ENCODE assay signal across 19 mouse cellular contexts in genomic region chr12:95501443-95501842, GRCm38 (mm10).
"Had no signal": no experiment of that assay in that cellular context is flagged by ENCODE, and none has a peak within 500 bp of the region (broad histone marks: within the 10 kb centered on the region; RNA-seq: fewer than 3 reads in every experiment).

No protein-coding gene starts in this region.

- H3K4me3 ChIP-seq: midbrain, embryonic 10.5 days; midbrain, embryonic 12.5 days; myocyte; neural tube, embryonic 13.5 days; neural tube, embryonic 15.5 days had no signal

- H3K27me3 ChIP-seq: midbrain, embryonic 12.5 days; neural tube, embryonic 13.5 days; neural tube, embryonic 15.5 days had no signal

- H3K36me3 ChIP-seq: midbrain, embryonic 10.5 days; midbrain, embryonic 12.5 days; neural tube, embryonic 13.5 days; neural tube, embryonic 15.5 days had no signal

- H3K9ac ChIP-seq: lung, embryonic 14.5 days; midbrain, embryonic 12.5 days; neural tube, embryonic 13.5 days; neural tube, embryonic 15.5 days had no signal

- DNase-seq: lung, adult 18-20 months; lung, embryonic 14.5 days; lung, postnatal 10 days; lung, postnatal 4 days; midbrain, embryonic 14.5 days; retina, postnatal 1 day; right cerebral cortex, adult 18-20 months; right cerebral cortex, postnatal 25 days; right cerebral cortex, postnatal 4 days; spleen, adult 18-20 months; thymus, adult 2 months; thymus, postnatal 25 days; thymus, postnatal 4 days had no signal

- H3K4me1 ChIP-seq: midbrain, embryonic 10.5 days; midbrain, embryonic 12.5 days; neural tube, embryonic 13.5 days; neural tube, embryonic 15.5 days had no signal

- H3K4me2 ChIP-seq: lung, embryonic 14.5 days; midbrain, embryonic 12.5 days; neural tube, embryonic 13.5 days; neural tube, embryonic 15.5 days had no signal

- H3K9me3 ChIP-seq: midbrain, embryonic 10.5 days; midbrain, embryonic 12.5 days; neural tube, embryonic 13.5 days; neural tube, embryonic 15.5 days had no signal

- ATAC-seq: midbrain, embryonic 16.5 days had no signal

- H3K27ac ChIP-seq: midbrain, embryonic 10.5 days; midbrain, embryonic 12.5 days; neural tube, embryonic 13.5 days; neural tube, embryonic 15.5 days had no signal
